Mouse (Mus musculus): ENCODE results near the gene Plpp3.

DNA sequence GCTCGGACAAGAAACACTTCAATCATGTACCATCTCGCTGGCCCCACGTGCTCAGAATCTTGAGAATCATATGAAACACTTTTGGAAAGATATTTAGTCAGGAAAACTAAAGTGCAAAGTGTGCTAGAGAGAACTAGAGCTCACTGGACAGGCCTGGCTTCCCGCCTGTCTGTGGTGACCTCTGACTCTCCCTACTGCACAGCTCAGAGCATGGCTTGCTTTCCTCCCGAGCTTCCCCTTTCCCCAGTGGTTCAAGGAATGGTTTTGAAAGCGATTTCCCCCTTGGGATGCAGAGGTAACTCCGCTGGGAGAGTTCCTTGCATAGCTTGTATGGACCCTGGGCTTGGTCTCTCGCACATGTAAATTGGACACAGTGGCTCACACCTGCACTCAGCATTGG, 107.9 kb downstream of the Plpp3 start:
- TF ChIP-seq CTCF (IDR thresholded peaks at IDR 0.05 in 2 of 3, conservative IDR thresholded peaks at IDR 0.05 in 1 of 3; ENCODE audit: control insufficient read depth in 1 of 3, insufficient read depth in 1 of 3, low read depth in 2 of 3, low read length in 3 of 3, poor library complexity in 1 of 3, severe bottlenecking in 1 of 3) (no peak), JUND (IDR thresholded peaks at IDR 0.05; ENCODE audit: low read depth, low read length) (no peak), ZC3H11A (IDR thresholded peaks at IDR 0.05; ENCODE audit: low read depth, low read length) (no peak), HCFC1 (IDR thresholded peaks at IDR 0.05; ENCODE audit: low read depth, low read length) (no peak), POLR2A (IDR thresholded peaks at IDR 0.05; ENCODE audit: control insufficient read depth in 1 of 2, insufficient read depth in 1 of 2, low read depth in 1 of 2, low read length in 2 of 2, poor library complexity in 1 of 2) (no peak), EP300 (IDR thresholded peaks at IDR 0.05; ENCODE audit: low read depth in 1 of 2, low read length in 2 of 2) (no peak), BHLHE40 (IDR thresholded peaks at IDR 0.05; ENCODE audit: borderline replicate concordance, low read depth, low read length) (no peak), NELFE (IDR thresholded peaks at IDR 0.05; ENCODE audit: low read depth, low read length) (no peak), ZKSCAN1 (IDR thresholded peaks at IDR 0.05; ENCODE audit: low read depth, low read length) (no peak), ELF1 (IDR thresholded peaks at IDR 0.05; ENCODE audit: low read depth, low read length) (no peak)
